Comparison of ENCODE assay signal across 13 mouse cellular contexts in genomic region chr3:129614216-129614615, GRCm38 (mm10).
DNase-seq lines count a peak whose midpoint lies in the region; ATAC-seq and TF ChIP-seq lines count a peak whose summit lies in the region.
"Had no signal": no experiment of that assay in that cellular context is flagged by ENCODE, and none has a peak within 500 bp of the region (broad histone marks: within the 10 kb centered on the region; RNA-seq: fewer than 3 reads in every experiment).

No protein-coding gene starts in this region.

- H3K36me3 ChIP-seq in forebrain, embryonic 12.5 days (replicated peaks): peaks cover 14% of the 10 kb centered on the region
- H3K36me3 ChIP-seq in forebrain, postnatal 0 days (ENCODE audit: insufficient read depth): peaks cover 4% of the 10 kb centered on the region; the same call in 1 of the 2 replicates
- H3K36me3 ChIP-seq in intestine, embryonic 15.5 days: no peaks in the 10 kb centered on the region; the same call in 1 of the 2 replicates
- H3K36me3 ChIP-seq: stomach, embryonic 15.5 days had no signal

- ATAC-seq in forebrain, embryonic 12.5 days (ENCODE audit: low FRiP score): no peak
- no peak for ATAC-seq in forebrain, postnatal 0 days
- peak; percentile 60 for ATAC-seq in intestine, embryonic 15.5 days
- ATAC-seq: forebrain, embryonic 16.5 days had no signal

- no peak for TF ChIP-seq CTCF in forebrain, postnatal 0 days (IDR thresholded peaks at IDR 0.05; ENCODE audit: low read depth)

- DNase-seq in forebrain, postnatal 0 days: no peak
- peak; percentile 21 for DNase-seq in Muller cell, postnatal 12 days (ENCODE audit: inconsistent ontology term)
- DNase-seq in kidney, postnatal 36 days: peak; percentile 18 to 48
- DNase-seq in thymus, postnatal 36 days: no peak
- DNase-seq in urinary bladder, postnatal 10 days (ENCODE audit: low spot score): no peak
- DNase-seq in frontal cortex, adult 2 months (ENCODE audit: extremely low spot score in 1 of 2, low spot score in 1 of 2): no peak
- DNase-seq: lung, postnatal 10 days had no signal

- H3K4me1 ChIP-seq in forebrain, embryonic 12.5 days: peaks cover 3% of the 10 kb centered on the region; the same call in 1 of the 2 replicates
- H3K4me1 ChIP-seq in forebrain, postnatal 0 days (ENCODE audit: insufficient read depth): no peaks in the 10 kb centered on the region
- no peaks in the 10 kb centered on the region for H3K4me1 ChIP-seq in intestine, embryonic 15.5 days (replicated peaks)
- H3K4me1 ChIP-seq: stomach, embryonic 15.5 days had no signal

- H3K27ac ChIP-seq in forebrain, embryonic 12.5 days: 0 out of 2 replicates have a peak overlapping the region, but pooled peaks have one; percentile 36
- H3K27ac ChIP-seq in forebrain, postnatal 0 days (ENCODE audit: low read depth, low read length): no peak overlapping the region
- no peak overlapping the region for H3K27ac ChIP-seq in intestine, embryonic 15.5 days
- H3K27ac ChIP-seq: embryonic facial prominence, embryonic 12.5 days; stomach, embryonic 15.5 days had no signal

- H3K4me2 ChIP-seq in forebrain, embryonic 12.5 days: no peak overlapping the region
- H3K4me2 ChIP-seq in forebrain, postnatal 0 days (ENCODE audit: low read depth): no peak overlapping the region
- H3K4me2 ChIP-seq in intestine, embryonic 15.5 days (replicated peaks): no peak overlapping the region
- H3K4me2 ChIP-seq: embryonic facial prominence, embryonic 12.5 days; stomach, embryonic 15.5 days had no signal

- H3K4me3 ChIP-seq in forebrain, embryonic 12.5 days (replicated peaks): no peak overlapping the region
- H3K4me3 ChIP-seq in forebrain, postnatal 0 days (ENCODE audit: low read depth, low read length): no peak overlapping the region
- H3K4me3 ChIP-seq in intestine, embryonic 15.5 days (replicated peaks): no peak overlapping the region
- H3K4me3 ChIP-seq: embryonic facial prominence, embryonic 12.5 days; myocyte; stomach, embryonic 15.5 days had no signal

- no peaks in the 10 kb centered on the region for H3K27me3 ChIP-seq in forebrain, embryonic 12.5 days
- no peaks in the 10 kb centered on the region for H3K27me3 ChIP-seq in forebrain, postnatal 0 days (ENCODE audit: insufficient read depth, low read length)
- H3K27me3 ChIP-seq in intestine, embryonic 15.5 days (replicated peaks): no peaks in the 10 kb centered on the region
- H3K27me3 ChIP-seq: embryonic facial prominence, embryonic 12.5 days; stomach, embryonic 15.5 days had no signal

- 92% methylated on average over 2 of the region's 2 CpGs for WGBS in forebrain, embryonic 12.5 days
- 98% methylated on average over 2 of the region's 2 CpGs for WGBS in forebrain, postnatal 0 days
- 84% methylated on average over 2 of the region's 2 CpGs for whole genome bisulfite sequencing in intestine, embryonic 15.5 days

- no peaks in the 10 kb centered on the region for H3K9me3 ChIP-seq in forebrain, embryonic 12.5 days
- no peaks in the 10 kb centered on the region for H3K9me3 ChIP-seq in forebrain, postnatal 0 days (ENCODE audit: low read length)
- H3K9me3 ChIP-seq in intestine, embryonic 15.5 days: no peaks in the 10 kb centered on the region
- H3K9me3 ChIP-seq: embryonic facial prominence, embryonic 12.5 days; stomach, embryonic 15.5 days had no signal

- H3K9ac ChIP-seq in forebrain, embryonic 12.5 days: no peak overlapping the region
- no peak overlapping the region for H3K9ac ChIP-seq in forebrain, postnatal 0 days
- no peak overlapping the region for H3K9ac ChIP-seq in intestine, embryonic 15.5 days
- H3K9ac ChIP-seq: embryonic facial prominence, embryonic 12.5 days; stomach, embryonic 15.5 days had no signal

Comparison
In these comparisons a context has a peak if more than half of its experiments do, and no peak if none do; other contexts are left out.
1. DNase-seq: peak in Muller cell, postnatal 12 days (single experiment) and kidney, postnatal 36 days (2 of 2); none in forebrain, postnatal 0 days (single experiment), thymus, postnatal 36 days (0 of 2), urinary bladder, postnatal 10 days (single experiment) and frontal cortex, adult 2 months (0 of 2).